Mouse (Mus musculus) kidney, adult 2 months (tissue): ENCODE measurements around the gene Rragd. TPM values are rescaled to one million over a fixed set of nuclear protein-coding genes. Genes with fewer than 3 reads are reported as not detected.

Source experiments
- DNase-seq: peaks from one replicate; pipeline ENCODE4 v3.0.0; 2021
- H3K27ac ChIP-seq: fragments of 200-500 bp; 2 replicates; pipeline ENCODE4 v1.5.1; 2012; ENCODE audit warnings: low read depth, low read length, control low read depth, inconsistent platforms; ENCODE audit not compliant: insufficient read depth
- H3K27me3 ChIP-seq: fragments of 200-500 bp; replicated peaks from 2 replicates; pipeline ENCODE4 v1.6.1; 2012; ENCODE audit warnings: mild to moderate bottlenecking, moderate library complexity, low read length, inconsistent platforms; ENCODE audit not compliant: control insufficient read depth, insufficient read depth
- H3K36me3 ChIP-seq: fragments of 200-500 bp; 2 replicates; pipeline ENCODE4 v1.6.1; 2012; ENCODE audit warnings: mild to moderate bottlenecking, moderate library complexity, low read length, inconsistent platforms; ENCODE audit not compliant: control insufficient read depth, insufficient read depth
- H3K4me1 ChIP-seq: fragments of 200-500 bp; 2 replicates; pipeline ENCODE4 v1.6.1; 2011; ENCODE audit warnings: low read length; ENCODE audit not compliant: control insufficient read depth, insufficient read depth
- H3K4me3 ChIP-seq: fragments of 200-500 bp; 2 replicates; pipeline ENCODE4 v1.5.1; 2011; ENCODE audit warnings: mild to moderate bottlenecking, low read depth, low read length, control low read depth; ENCODE audit not compliant: insufficient read depth
- CTCF ChIP-seq: fragments of 200-500 bp; conservative IDR thresholded peaks from 2 replicates; pipeline ENCODE4 v1.5.1; 2011; ENCODE audit warnings: low read depth, mild to moderate bottlenecking, control low read depth, low read length, moderate library complexity, mixed read lengths; ENCODE audit not compliant: insufficient read depth, insufficient read length
- POLR2A ChIP-seq: fragments of 200-500 bp; IDR thresholded peaks from one replicate; pipeline ENCODE4 v1.6.1; 2011; ENCODE audit warnings: low read depth, low read length, control low read depth
- WGBS: fragments of 180-500 bp; shearing (Covaris S2); methylation state at CpG from one replicate; pipeline ENCODE4 v1.1.7; 2018; 5-methylcytosine and 5-hydroxymethylcytosine counted together
- polyA plus RNA-seq: library from polyadenylated mRNA; depleted of rRNA; stranded (reverse); fragments of >200 nt; gene quantifications from 2 replicates; pipeline ENCODE4 v1.2.3, GENCODE M21; 2012

Gene Rragd
- polyA plus RNA-seq, 1 experiment = 18.9 TPM

GRCm38 (mm10) chr4:33018361-33018999, 35.6 kb downstream of the Rragd start:
- DNase-seq = peak; percentile 93
- no peaks in the 10 kb centered on the region for H3K4me1 ChIP-seq
- H3K4me3 ChIP-seq = no peak overlapping the region
- H3K27me3 ChIP-seq = no peaks in the 10 kb centered on the region
- H3K36me3 ChIP-seq = no peaks in the 10 kb centered on the region
- TF ChIP-seq CTCF = peak; percentile 97
- TF ChIP-seq POLR2A = no peak
- 40% methylated on average over 9 of the region's 9 CpGs for WGBS
- H3K27ac ChIP-seq = no peak overlapping the region

DNA sequence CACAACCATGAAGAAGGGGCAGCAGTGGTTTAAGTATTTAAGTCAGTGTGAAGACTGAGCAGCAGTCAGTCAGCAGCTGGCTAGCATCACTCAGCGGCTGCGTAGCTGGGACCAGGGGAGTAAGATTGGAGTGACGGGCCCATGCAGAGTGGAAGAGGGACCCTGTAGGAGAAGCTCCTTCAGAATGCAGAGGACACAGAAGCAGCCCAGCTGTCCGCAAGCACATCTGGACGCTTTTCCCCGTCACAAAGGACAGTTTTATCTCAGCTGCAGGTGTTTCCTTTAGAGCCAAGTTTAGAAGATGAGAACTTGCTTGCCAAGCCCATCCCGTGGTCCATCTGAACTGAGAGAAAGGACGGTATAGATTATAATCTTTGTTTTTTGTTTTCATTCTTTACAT, 41.6 kb downstream of the Rragd start:
- TF ChIP-seq POLR2A (no peak), CTCF (no peak)
- H3K4me1 ChIP-seq = no peaks in the 10 kb centered on the region
- no peak overlapping the region for H3K4me3 ChIP-seq
- H3K27me3 ChIP-seq = no peaks in the 10 kb centered on the region
- no peak for DNase-seq
- no peak overlapping the region for H3K27ac ChIP-seq
- WGBS = 73% methylated on average over 8 of the region's 8 CpGs
- no peaks in the 10 kb centered on the region for H3K36me3 ChIP-seq

GRCm38 (mm10) chr4:33029104-33029503, 46.3 kb downstream of the Rragd start:
- no peak overlapping the region for H3K4me3 ChIP-seq
- TF ChIP-seq POLR2A (no peak), CTCF (no peak)
- H3K4me1 ChIP-seq = peaks cover 9% of the 10 kb centered on the region; the same call in 1 of the 2 replicates
- DNase-seq = no peak
- no peak overlapping the region for H3K27ac ChIP-seq
- 91% methylated on average over 7 of the region's 7 CpGs for WGBS
- no peaks in the 10 kb centered on the region for H3K27me3 ChIP-seq
- H3K36me3 ChIP-seq = no peaks in the 10 kb centered on the region

GRCm38 (mm10) chr4:33030264-33031194, 47.7 kb downstream of the Rragd start:
- Histone ChIP-seq H3K36me3 (no peaks in the 10 kb centered on the region), H3K27ac (peak overlapping the region; percentile 77), H3K4me1 (peaks cover 9% of the 10 kb centered on the region; the same call in 1 of the 2 replicates), H3K27me3 (no peaks in the 10 kb centered on the region), H3K4me3 (peak overlapping the region; percentile 100)
- DNase-seq = peak; percentile 12
- 4% methylated on average over 55 of the region's 55 CpGs for WGBS
- no peak for TF ChIP-seq CTCF
- no peak for TF ChIP-seq POLR2A

DNA sequence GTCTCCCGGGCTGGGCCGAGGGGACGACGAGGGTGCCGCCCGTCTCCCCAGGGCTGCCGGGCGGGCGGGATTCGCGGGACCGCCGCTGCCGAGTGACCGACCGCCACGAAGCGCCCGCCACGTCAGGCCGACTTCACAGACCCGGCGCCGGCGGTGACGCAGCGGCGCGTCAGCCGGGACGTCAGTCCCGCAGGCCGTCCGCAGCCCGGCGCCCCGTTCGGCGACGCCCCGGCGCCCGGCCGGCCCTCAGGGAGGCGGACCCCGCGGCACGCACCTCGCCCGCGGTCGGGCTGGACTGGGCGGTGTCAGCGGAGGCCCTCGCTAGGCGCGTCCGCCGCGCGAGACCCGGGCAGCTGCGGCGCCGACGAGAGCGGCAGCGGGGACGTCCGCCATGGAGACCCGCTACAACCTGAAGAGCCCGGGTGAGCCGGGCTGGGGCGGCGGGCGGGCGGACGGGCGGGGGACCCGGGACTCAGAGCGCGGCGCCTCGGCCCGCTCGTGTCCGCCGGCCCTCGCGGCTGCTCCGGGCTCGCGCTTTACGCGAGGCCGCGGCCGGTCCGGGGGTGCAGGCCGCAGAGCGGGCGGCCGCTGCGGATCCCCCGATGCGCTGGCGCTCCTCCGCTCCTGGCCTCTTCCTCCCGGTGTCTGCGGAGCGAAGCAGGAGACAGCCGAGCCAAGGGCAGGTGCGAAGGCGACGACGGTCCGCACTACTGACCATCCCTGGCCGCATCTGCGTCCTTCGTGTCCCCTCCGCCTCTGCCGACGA, 48.5 kb downstream of the Rragd start, which contains the start of gene Ube2j1:
Gene Ube2j1 (plus strand): TSS at position 222 of the 766 bp plus-strand sequence.
- H3K27me3 ChIP-seq = no peaks in the 10 kb centered on the region
- peaks cover 9% of the 10 kb centered on the region; the same call in 1 of the 2 replicates for H3K4me1 ChIP-seq
- peak within 1 kb of the TSS; percentile 86 for H3K27ac ChIP-seq
- TF ChIP-seq POLR2A = peak; percentile 27
- TF ChIP-seq CTCF = no peak
- peak within 1 kb of the TSS; percentile 100 for H3K4me3 ChIP-seq
- DNase-seq = peak; percentile 94
- no peaks in the 10 kb centered on the region for H3K36me3 ChIP-seq
- under 1% methylated on average over 120 of the region's 123 CpGs for WGBS

GRCm38 (mm10) chr4:33032045-33032444, 49.2 kb downstream of the Rragd start:
- no peak for DNase-seq
- Histone ChIP-seq H3K27ac (peak overlapping the region; percentile 86), H3K4me3 (peak overlapping the region; percentile 100), H3K4me1 (peaks cover 9% of the 10 kb centered on the region; the same call in 1 of the 2 replicates), H3K36me3 (no peaks in the 10 kb centered on the region), H3K27me3 (no peaks in the 10 kb centered on the region)
- TF ChIP-seq POLR2A (no peak), CTCF (no peak)
- WGBS = 9% methylated on average over 4 of the region's 4 CpGs
